Mouse (Mus musculus) heart, adult 2 months (tissue): ENCODE results near the gene Hnrnpab.

ENCODE experiments used
- CTCF ChIP-seq: fragments of 200-600 bp; IDR thresholded peaks from 2 replicates; pipeline ENCODE4 v1.8.1; 2022; ENCODE audit warnings: antibody characterized with exemption, mild to moderate bottlenecking, moderate library complexity
- POLR2A ChIP-seq: fragments of 200-500 bp; IDR thresholded peaks from 2 replicates; pipeline ENCODE4 v1.6.1; 2011; ENCODE audit warnings: mild to moderate bottlenecking, low read depth, low read length, control low read depth; ENCODE audit not compliant: insufficient read depth

- TF ChIP-seq CTCF (no peak), POLR2A (no peak)
Observed at GRCm38 (mm10) chr11:51650261-51650660, 43.6 kb upstream of the Hnrnpab start.
